Mouse (Mus musculus): Measurements from ENCODE around the gene Smarca1. TPM values are rescaled to one million over a fixed set of nuclear protein-coding genes. Genes with fewer than 3 reads are reported as not detected.

Gene Smarca1
- polyA plus RNA-seq, 1 experiment from 2014 or later, result 32.9 TPM

GRCm38 (mm10) chrX:47835098-47835834, 57.5 kb downstream of the Smarca1 start:
- Histone ChIP-seq H3K9ac (ENCODE audit: low read length) (no peak overlapping the region), H3K4me1 (replicated peaks; ENCODE audit: control insufficient read depth, insufficient read depth, low read length) (no peaks in the 10 kb centered on the region), H3K27me3 (ENCODE audit: control insufficient read depth, insufficient read depth, low read depth, low read length) (no peaks in the 10 kb centered on the region), H3K27ac (ENCODE audit: low read length) (no peak overlapping the region), H3K4me2 (ENCODE audit: low read depth, low read length) (no peak overlapping the region), H3K4me3 (ENCODE audit: low read length) (no peak overlapping the region), H3K36me3 (ENCODE audit: control insufficient read depth, insufficient read depth, low read length) (no peaks in the 10 kb centered on the region), H3K9me3 (ENCODE audit: control insufficient read depth, low read length) (no peaks in the 10 kb centered on the region)
- peak; percentile 87 for ATAC-seq (ENCODE audit: low read depth)
- WGBS, result 34% methylated on average over 6 of the region's 6 CpGs

- Histone ChIP-seq H3K4me1 (replicated peaks; ENCODE audit: control insufficient read depth, insufficient read depth, low read length) (no peaks in the 10 kb centered on the region), H3K36me3 (ENCODE audit: control insufficient read depth, insufficient read depth, low read length) (no peaks in the 10 kb centered on the region; the same call in 1 of the 2 replicates), H3K27ac (ENCODE audit: low read length) (no peak overlapping the region), H3K4me3 (ENCODE audit: low read length) (no peak overlapping the region), H3K9me3 (ENCODE audit: control insufficient read depth, low read length) (no peaks in the 10 kb centered on the region), H3K4me2 (ENCODE audit: low read depth, low read length) (no peak overlapping the region), H3K9ac (ENCODE audit: low read length) (no peak overlapping the region), H3K27me3 (ENCODE audit: control insufficient read depth, insufficient read depth, low read depth, low read length) (no peaks in the 10 kb centered on the region)
- 68% methylated on average over 2 of the region's 2 CpGs for WGBS
- ATAC-seq (ENCODE audit: low read depth), result no peak
Observed at GRCm38 (mm10) chrX:47833431-47833830, 59.3 kb downstream of the Smarca1 start.

DNA sequence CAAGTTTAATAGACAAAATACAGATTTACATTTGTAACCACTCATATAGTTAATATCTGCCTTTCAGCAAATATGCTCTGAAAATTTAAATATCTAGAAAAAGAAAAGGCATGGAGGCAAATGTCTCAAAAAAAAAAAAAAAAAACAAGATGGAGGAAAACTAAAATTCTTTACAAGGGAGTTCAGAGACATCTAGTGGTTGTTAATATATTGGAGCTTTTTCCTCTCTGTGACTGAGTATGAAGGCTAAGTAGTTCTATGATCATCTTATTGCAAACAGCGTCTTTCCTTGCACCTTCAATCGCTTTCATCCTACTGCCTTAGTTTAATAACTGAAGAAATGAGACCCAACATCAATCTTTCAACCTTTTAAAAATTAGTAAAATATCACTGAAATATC, 72.2 kb downstream of the Smarca1 start:
- Histone ChIP-seq H3K9ac (ENCODE audit: low read length) (no peak overlapping the region), H3K27me3 (ENCODE audit: control insufficient read depth, insufficient read depth, low read depth, low read length) (no peaks in the 10 kb centered on the region), H3K27ac (ENCODE audit: low read length) (no peak overlapping the region), H3K4me2 (ENCODE audit: low read depth, low read length) (no peak overlapping the region), H3K9me3 (ENCODE audit: control insufficient read depth, low read length) (no peaks in the 10 kb centered on the region), H3K4me3 (ENCODE audit: low read length) (no peak overlapping the region), H3K4me1 (replicated peaks; ENCODE audit: control insufficient read depth, insufficient read depth, low read length) (no peaks in the 10 kb centered on the region), H3K36me3 (ENCODE audit: control insufficient read depth, insufficient read depth, low read length) (no peaks in the 10 kb centered on the region)
- WGBS, result 59% methylated on average over 2 of the region's 2 CpGs
- no peak for ATAC-seq (ENCODE audit: low read depth)

DNA sequence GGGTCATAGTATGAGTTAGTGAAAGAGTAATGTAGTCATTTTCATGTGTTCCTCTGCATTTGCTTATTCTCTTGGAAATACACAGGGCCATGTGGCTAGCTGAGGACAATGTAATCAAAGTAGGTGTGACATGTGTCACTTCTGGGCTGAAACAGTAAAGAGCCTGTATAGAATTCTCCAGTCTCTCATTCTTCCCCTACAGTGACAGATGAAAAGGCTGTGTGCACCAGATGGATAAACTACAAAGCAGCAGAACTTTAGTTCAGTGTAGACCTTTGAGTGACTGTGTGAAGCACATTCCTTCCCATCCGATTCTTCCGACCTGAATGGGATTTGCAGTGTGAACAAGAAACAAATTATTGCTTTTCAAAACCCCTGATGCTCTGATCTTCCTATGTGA, 84.1 kb downstream of the Smarca1 start:
- Histone ChIP-seq H3K9ac (ENCODE audit: low read length) (no peak overlapping the region), H3K4me2 (ENCODE audit: low read depth, low read length) (no peak overlapping the region), H3K27me3 (ENCODE audit: control insufficient read depth, insufficient read depth, low read depth, low read length) (no peaks in the 10 kb centered on the region), H3K27ac (ENCODE audit: low read length) (no peak overlapping the region), H3K9me3 (ENCODE audit: control insufficient read depth, low read length) (no peaks in the 10 kb centered on the region), H3K4me1 (replicated peaks; ENCODE audit: control insufficient read depth, insufficient read depth, low read length) (no peaks in the 10 kb centered on the region), H3K4me3 (ENCODE audit: low read length) (no peak overlapping the region), H3K36me3 (ENCODE audit: control insufficient read depth, insufficient read depth, low read length) (no peaks in the 10 kb centered on the region)
- ATAC-seq (ENCODE audit: low read depth), result no peak
- 77% methylated on average over 2 of the region's 2 CpGs for WGBS

DNA sequence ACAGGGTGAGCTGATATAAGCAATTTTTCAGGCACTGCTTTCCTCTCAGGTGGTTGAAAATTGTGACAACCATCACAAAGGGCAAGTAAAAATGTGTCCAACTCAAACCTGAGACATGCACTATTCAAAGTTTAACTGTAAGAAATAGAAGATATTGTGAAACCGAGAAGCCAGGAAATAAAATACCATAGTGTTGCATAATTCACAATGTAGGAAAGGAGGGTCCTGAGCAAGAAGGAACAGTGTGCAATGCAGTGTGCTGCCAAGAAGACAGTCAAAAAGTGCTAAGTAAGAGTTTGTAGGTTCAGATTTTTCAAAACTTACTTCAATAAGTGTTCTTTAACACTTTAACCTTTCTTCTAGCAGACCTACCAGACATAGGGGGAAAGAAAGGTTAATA, 128.3 kb downstream of the Smarca1 start:
- no peaks in the 10 kb centered on the region for H3K36me3 ChIP-seq (ENCODE audit: control insufficient read depth, insufficient read depth, low read length)
- H3K27ac ChIP-seq (ENCODE audit: low read length), result no peak overlapping the region
- no peak for ATAC-seq (ENCODE audit: low read depth)
- no peaks in the 10 kb centered on the region for H3K9me3 ChIP-seq (ENCODE audit: control insufficient read depth, low read length)
- H3K27me3 ChIP-seq (ENCODE audit: control insufficient read depth, insufficient read depth, low read depth, low read length), result no peaks in the 10 kb centered on the region
- no peak overlapping the region for H3K4me2 ChIP-seq (ENCODE audit: low read depth, low read length)
- no peaks in the 10 kb centered on the region for H3K4me1 ChIP-seq (replicated peaks; ENCODE audit: control insufficient read depth, insufficient read depth, low read length)
- 58% methylated on average over 1 of the region's 1 CpGs for WGBS
- no peak overlapping the region for H3K9ac ChIP-seq (ENCODE audit: low read length)
- no peak overlapping the region for H3K4me3 ChIP-seq (ENCODE audit: low read length)

DNA sequence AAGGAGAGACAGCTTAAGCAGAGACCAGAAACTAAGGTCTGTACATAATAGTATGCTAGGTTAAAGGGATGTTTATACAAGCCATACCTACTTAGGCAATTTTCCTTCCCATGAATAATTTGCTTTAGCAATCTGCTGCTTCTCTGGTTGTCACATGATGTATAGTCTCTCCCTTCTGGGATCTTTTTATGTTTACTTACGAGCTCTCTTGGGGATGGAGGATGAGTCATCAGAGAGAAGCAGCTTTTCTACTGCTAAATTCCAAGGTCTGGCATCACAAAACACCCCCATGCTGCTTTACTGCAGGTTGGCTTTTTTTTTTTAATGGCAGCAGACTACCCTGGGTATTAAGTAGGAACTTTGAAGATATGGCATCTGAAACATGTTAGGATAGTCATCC, 132.6 kb downstream of the Smarca1 start:
- 26% methylated on average over 1 of the region's 1 CpGs for WGBS
- no peak overlapping the region for H3K27ac ChIP-seq (ENCODE audit: low read length)
- ATAC-seq (ENCODE audit: low read depth), result no peak

More for the DNA sequence above, 132.6 kb downstream of the Smarca1 start:
- Histone ChIP-seq H3K4me1 (replicated peaks; ENCODE audit: control insufficient read depth, insufficient read depth, low read length) (no peaks in the 10 kb centered on the region), H3K9ac (ENCODE audit: low read length) (no peak overlapping the region), H3K36me3 (ENCODE audit: control insufficient read depth, insufficient read depth, low read length) (no peaks in the 10 kb centered on the region), H3K9me3 (ENCODE audit: control insufficient read depth, low read length) (no peaks in the 10 kb centered on the region), H3K4me2 (ENCODE audit: low read depth, low read length) (no peak overlapping the region), H3K27me3 (ENCODE audit: control insufficient read depth, insufficient read depth, low read depth, low read length) (no peaks in the 10 kb centered on the region), H3K4me3 (ENCODE audit: low read length) (no peak overlapping the region)

Other genes starting within 250 kb of the Smarca1 start
- gene Ocrl, start 19.4 kb upstream of the Smarca1 start, polyA plus RNA-seq (2015; fragmentation: Nextera tagmentation; extraction: Ambion mirVana), result 17.9 and 19.8 TPM in 2 replicates
- 9.8 and 12.4 TPM in 2 replicates for gene Apln, start 141.9 kb upstream of the Smarca1 start, polyA plus RNA-seq (2015; fragmentation: Nextera tagmentation; extraction: Ambion mirVana)
- 1.1 and 1.5 TPM in 2 replicates for gene Xpnpep2, start 215.8 kb upstream of the Smarca1 start, polyA plus RNA-seq (2015; fragmentation: Nextera tagmentation; extraction: Ambion mirVana)

All from lung, embryonic 16.5 days (tissue).